ENCODE assay signal across 25 mouse cellular contexts in genomic region chr4:28378661-28379060, GRCm38 (mm10).
"Had no signal": no experiment of that assay in that cellular context is flagged by ENCODE, and none has a peak within 500 bp of the region (broad histone marks: within the 10 kb centered on the region; RNA-seq: fewer than 3 reads in every experiment).

No protein-coding gene starts in this region.

- H3K27ac ChIP-seq: gastrocnemius, adult 2 months; heart, embryonic 10.5 days; hindbrain, embryonic 10.5 days; hindbrain, embryonic 12.5 days; hindbrain, embryonic 14.5 days; intestine, embryonic 15.5 days; layer of hippocampus, adult 2 months; left cerebral cortex, adult 2 months; limb, embryonic 10.5 days; limb, embryonic 12.5 days; liver, embryonic 13.5 days; liver, embryonic 15.5 days had no signal

- H3K9me3 ChIP-seq: heart, embryonic 10.5 days; heart, embryonic 12.5 days; hindbrain, embryonic 10.5 days; hindbrain, embryonic 12.5 days; intestine, embryonic 15.5 days; limb, embryonic 10.5 days; limb, embryonic 12.5 days; liver, embryonic 13.5 days; liver, embryonic 15.5 days had no signal

- H3K4me2 ChIP-seq: heart, embryonic 12.5 days; hindbrain, embryonic 12.5 days; hindbrain, embryonic 14.5 days; intestine, embryonic 15.5 days; limb, embryonic 12.5 days; liver, embryonic 11.5 days; liver, embryonic 13.5 days; liver, embryonic 15.5 days had no signal

- ATAC-seq: forebrain, embryonic 16.5 days; hindbrain, embryonic 16.5 days; inflammation-experienced regulatory T-cells, adult 6 months; intestine, embryonic 15.5 days; intestine, postnatal 0 days; liver, postnatal 0 days had no signal

- H3K27me3 ChIP-seq: heart, embryonic 12.5 days; hindbrain, embryonic 12.5 days; intestine, embryonic 15.5 days; limb, embryonic 12.5 days; liver, embryonic 13.5 days; liver, embryonic 15.5 days had no signal

- H3K9ac ChIP-seq: heart, embryonic 12.5 days; hindbrain, embryonic 12.5 days; hindbrain, embryonic 14.5 days; intestine, embryonic 15.5 days; limb, embryonic 12.5 days; liver, embryonic 13.5 days; liver, embryonic 15.5 days; liver, postnatal 0 days had no signal

- DNase-seq: gastrocnemius, adult 2 months; gastrocnemius, postnatal 10 days; gastrocnemius, postnatal 25 days; heart, adult 18-20 months; heart, postnatal 10 days; heart, postnatal 4 days; liver; liver, embryonic 13.5 days; liver, postnatal 0 days had no signal

- H3K4me3 ChIP-seq: gastrocnemius, adult 2 months; heart, embryonic 10.5 days; heart, embryonic 12.5 days; hindbrain, embryonic 10.5 days; hindbrain, embryonic 12.5 days; intestine, embryonic 15.5 days; layer of hippocampus, adult 2 months; left cerebral cortex, adult 2 months; limb, embryonic 10.5 days; limb, embryonic 12.5 days; liver, embryonic 13.5 days; liver, embryonic 15.5 days had no signal

- H3K36me3 ChIP-seq: heart, embryonic 10.5 days; heart, embryonic 12.5 days; hindbrain, embryonic 10.5 days; hindbrain, embryonic 12.5 days; intestine, embryonic 15.5 days; limb, embryonic 10.5 days; limb, embryonic 12.5 days; liver, embryonic 13.5 days; liver, embryonic 15.5 days had no signal

- H3K4me1 ChIP-seq: heart, embryonic 10.5 days; heart, embryonic 12.5 days; hindbrain, embryonic 10.5 days; hindbrain, embryonic 12.5 days; intestine, embryonic 15.5 days; limb, embryonic 10.5 days; limb, embryonic 12.5 days; liver, embryonic 13.5 days; liver, embryonic 15.5 days had no signal
